Mouse (Mus musculus) gonadal fat pad, adult 2 months (tissue): Measurements from ENCODE around the gene Wdr1. TPM values are rescaled to one million over a fixed set of nuclear protein-coding genes. Genes with fewer than 3 reads are reported as not detected.

Experiments used
- polyA plus RNA-seq: library from polyadenylated mRNA; depleted of rRNA; stranded (reverse); fragments of >200 nt; gene quantifications from 2 replicates; pipeline ENCODE4 v1.2.3, GENCODE M21; 2012; rRNA removed

Gene Wdr1
- polyA plus RNA-seq, 1 experiment: 132 TPM

Other genes starting within 250 kb of the Wdr1 start
- gene Drd5, start 243.9 kb downstream of the Wdr1 start, polyA plus RNA-seq: not detected in 2 replicates
- 7.8 and 9.8 TPM in 2 replicates for gene Slc2a9, start 60.1 kb downstream of the Wdr1 start, polyA plus RNA-seq
- 1.5 and 3.2 TPM in 2 replicates for gene Zfp518b, start 121.6 kb upstream of the Wdr1 start, polyA plus RNA-seq